Mouse (Mus musculus) cortical plate, adult 2 months (tissue): Measurements from ENCODE around the gene Kif5a.

ENCODE experiments used
- CTCF ChIP-seq: fragments of 200-500 bp; IDR thresholded peaks from 2 replicates; pipeline ENCODE4 v1.5.1; 2011; ENCODE audit warnings: mild to moderate bottlenecking, control low read depth, low read length; ENCODE audit not compliant: insufficient read depth; ENCODE audit errors: extremely low read depth
- POLR2A ChIP-seq: fragments of 200-500 bp; IDR thresholded peaks from 2 replicates; pipeline ENCODE4 v1.6.1; 2011; ENCODE audit warnings: mild to moderate bottlenecking, low read length, control low read depth; ENCODE audit not compliant: insufficient read depth; ENCODE audit errors: extremely low read depth

DNA sequence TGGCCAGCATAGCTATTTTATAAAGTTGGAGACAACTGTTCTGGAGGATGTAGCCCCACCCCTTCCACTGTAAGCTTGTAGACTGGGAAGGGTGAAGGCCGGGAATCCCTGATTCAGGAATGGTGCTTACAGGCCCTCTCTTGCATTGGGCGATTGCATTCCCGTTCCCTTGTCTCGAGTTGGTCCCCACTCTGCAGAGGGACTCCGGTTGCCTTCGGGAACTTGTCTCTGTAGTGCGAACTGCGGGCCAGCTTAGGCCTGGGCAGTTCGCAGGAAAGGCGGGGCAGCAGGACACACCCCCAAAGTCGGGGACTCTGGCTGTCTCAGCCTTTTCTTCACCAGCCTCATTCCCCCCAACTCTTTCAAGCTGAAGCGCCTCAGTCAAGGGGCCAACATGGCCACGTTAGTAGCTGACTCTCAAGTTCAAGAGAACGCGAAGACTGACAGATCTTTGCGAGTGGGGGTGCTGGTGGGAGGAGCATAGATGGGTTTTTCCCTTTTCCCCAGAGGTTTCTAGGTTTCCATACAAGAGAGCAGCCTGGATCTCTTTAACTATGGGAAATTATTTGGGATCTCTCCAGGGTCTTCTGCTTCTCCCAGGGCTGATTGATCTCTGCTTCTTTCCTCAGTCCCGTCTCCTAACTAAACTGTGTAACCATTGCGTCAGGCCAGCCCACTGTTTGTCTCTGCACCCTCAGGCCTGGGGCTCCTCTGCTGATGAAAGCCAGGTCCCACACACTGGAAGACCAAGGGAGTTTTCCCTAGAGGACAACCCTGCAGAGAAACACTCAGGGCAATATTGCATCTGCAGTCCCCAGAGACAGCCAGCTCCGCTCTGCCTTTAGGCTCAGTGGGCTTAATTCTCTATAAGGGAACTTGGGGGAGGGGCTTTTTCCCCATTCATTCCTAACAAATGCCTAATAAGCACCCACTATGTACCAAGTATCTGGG is 28.1 kb upstream of the Kif5a start:
- no peak for TF ChIP-seq CTCF
- TF ChIP-seq POLR2A, result no peak
